Mouse (Mus musculus) cerebellum, postnatal 14 days (tissue): ENCODE results near the gene H2-Q4.
A peak's percentile ranks its signal among the peaks of the same experiment; 100 is the strongest.
"Not testable (repeated sequence)": the region's sequence is repeated elsewhere in the genome, so short reads cannot be mapped to it uniquely, and the experiment has no call there.

ENCODE experiments used
- DNase-seq, 2 experiments: peaks; one replicate each; pipeline ENCODE4 v3.0.0; 2021; ENCODE audit warnings: mixed read lengths in 2 of 2

Gene H2-Q4

GRCm38 (mm10) chr17:35421331-35421730 is 41.9 kb downstream of the H2-Q4 start:
- DNase-seq: not testable (repeated sequence)

DNA sequence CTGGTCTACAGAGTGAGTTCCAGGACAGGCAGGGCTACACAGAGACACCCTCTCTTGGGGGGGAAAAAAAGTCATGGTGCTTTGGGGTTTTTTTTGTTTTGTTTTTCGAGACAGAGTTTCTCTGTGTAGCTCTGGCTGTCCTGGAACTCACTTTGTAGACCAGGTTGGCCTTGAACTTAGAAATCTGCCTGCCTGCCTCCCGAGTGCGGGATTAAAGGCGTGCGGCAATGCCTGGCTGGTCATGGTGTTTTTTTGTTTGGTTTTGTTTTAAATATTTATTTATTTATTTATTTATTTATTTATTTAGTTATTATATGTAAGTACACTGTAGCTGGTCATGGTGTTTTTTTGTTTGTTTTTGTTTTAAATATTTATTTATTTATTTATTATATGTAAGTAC is 42.9 kb downstream of the H2-Q4 start:
- DNase-seq: not testable (repeated sequence)

DNA sequence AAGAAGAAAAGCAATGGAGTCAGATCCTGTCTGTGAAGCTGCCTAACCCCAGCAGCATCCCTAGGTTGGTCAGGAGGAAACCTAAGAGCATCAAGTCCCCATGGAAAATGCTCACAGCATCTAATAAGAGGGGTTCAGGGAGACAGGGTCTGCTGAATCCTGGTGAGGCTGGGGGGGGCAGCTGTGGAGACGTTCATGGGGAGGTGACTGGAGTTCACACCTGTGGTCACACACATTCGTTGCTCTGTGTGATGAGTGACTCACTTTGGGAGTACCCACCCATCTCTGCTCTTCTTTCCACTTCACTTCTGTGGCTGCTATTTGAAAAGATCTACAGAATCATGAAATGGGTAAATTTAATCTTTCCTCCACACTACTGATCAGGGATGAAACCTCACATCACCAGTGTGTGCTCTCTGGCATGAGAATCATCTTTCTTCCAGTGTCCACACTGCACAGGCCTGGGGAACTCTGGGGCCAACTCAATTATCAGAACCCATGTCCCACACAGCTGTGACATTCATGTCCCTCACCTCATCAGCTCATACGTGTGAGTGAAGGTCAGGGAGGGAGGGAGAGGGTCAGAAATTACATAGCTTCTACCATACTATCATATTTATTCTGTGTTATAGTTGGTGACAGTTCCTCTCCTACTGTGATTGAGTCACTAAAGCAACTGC is 43.9 kb downstream of the H2-Q4 start:
- DNase-seq: not testable (repeated sequence)

- not testable (repeated sequence) for DNase-seq
Measured at GRCm38 (mm10) chr17:35424106-35424505, 44.7 kb downstream of the H2-Q4 start.

DNA sequence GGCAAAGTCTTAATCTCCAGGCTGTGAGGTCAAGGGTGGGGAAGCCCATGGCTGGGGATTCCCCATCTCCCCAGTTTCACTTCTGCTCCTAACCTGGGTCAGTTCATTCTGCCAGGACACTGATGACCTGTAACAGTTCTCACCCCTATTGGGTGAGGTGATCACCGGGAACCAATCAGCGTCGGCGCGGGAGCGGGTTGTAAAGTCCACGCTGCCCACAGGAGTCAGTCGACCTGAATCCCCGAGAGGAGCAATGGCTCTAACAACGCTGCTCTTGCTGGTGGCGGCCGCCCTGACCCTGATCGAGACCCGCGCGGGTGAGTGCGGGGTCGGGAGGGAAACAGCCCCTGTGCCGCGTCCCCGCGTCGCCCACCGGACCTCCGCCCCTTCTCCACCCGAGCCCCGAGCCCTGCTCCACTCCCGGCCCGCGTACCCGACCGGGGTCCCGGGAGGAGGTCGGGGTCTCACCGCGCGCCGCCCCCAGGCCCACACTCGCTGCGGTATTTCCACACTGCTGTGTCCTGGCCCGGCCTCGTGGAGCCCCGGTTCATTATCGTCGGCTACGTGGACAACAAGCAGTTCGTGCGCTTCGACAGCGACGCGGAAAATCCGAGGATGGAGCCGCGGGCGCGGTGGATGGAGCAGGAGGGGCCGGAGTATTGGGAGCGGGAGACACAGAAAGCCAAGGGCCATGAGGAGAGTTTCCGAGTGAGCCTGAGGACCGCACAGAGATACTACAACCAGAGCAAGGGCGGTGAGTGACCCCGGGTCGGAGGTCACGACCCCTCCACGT is 45.4 kb downstream of the H2-Q4 start, which contains the start of gene H2-Q6:
TSS of gene H2-Q6 (plus strand) at position 227 of the 793 bp plus-strand sequence.
- peak; percentile 62 to 75 for DNase-seq

- DNase-seq: not testable (repeated sequence)
Measured at GRCm38 (mm10) chr17:35425474-35425873, 46.1 kb downstream of the H2-Q4 start.

- not testable (repeated sequence) for DNase-seq
Measured at GRCm38 (mm10) chr17:35428883-35429282, 49.5 kb downstream of the H2-Q4 start.

GRCm38 (mm10) chr17:35430671-35431070 is 51.3 kb downstream of the H2-Q4 start:
- not testable (repeated sequence) for DNase-seq

GRCm38 (mm10) chr17:35432167-35432566 is 52.8 kb downstream of the H2-Q4 start:
- not testable (repeated sequence) for DNase-seq

DNA sequence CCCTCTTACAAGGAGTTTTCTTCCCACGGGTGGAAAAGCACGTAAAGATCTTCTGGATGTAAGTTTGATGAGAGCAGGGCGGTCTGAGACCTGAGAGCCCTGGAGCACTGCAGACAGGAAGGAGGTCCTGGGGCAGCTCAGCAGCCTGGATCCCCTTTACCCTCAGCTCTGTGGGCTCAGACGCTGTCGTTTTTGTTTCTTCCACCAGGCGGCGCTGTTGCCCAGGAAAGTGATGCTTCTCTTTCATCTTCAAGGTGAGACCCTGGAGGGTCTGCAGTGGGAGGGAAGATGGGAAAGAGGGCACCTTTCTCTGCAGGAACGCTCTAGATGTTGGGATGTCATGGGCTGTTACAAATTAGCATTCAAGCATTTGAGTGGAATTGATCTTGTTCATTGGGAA is 55.4 kb downstream of the H2-Q4 start:
- DNase-seq: peak; percentile 28 to 76
